Mouse (Mus musculus): ENCODE results near the gene Cntnap2. TPM values are rescaled to one million over a fixed set of nuclear protein-coding genes. Genes with fewer than 3 reads are reported as not detected.

Cntnap2 gene
- polyA plus RNA-seq, 1 experiment from 2014 or later, result 0.79 TPM

- no peak for ATAC-seq (replicated peaks; ENCODE audit: insufficient number of reproducible peaks, low FRiP score, low TSS enrichment)
- no peak overlapping the region for H3K27ac ChIP-seq (ENCODE audit: low read depth, low read length)
- H3K4me3 ChIP-seq (ENCODE audit: low read depth, low read length), result no peak overlapping the region
- no peaks in the 10 kb centered on the region for H3K27me3 ChIP-seq (ENCODE audit: control insufficient read depth, insufficient read depth, low read length)
- WGBS (ENCODE audit: insufficient replicate concordance), result 80% methylated on average over 2 of the region's 2 CpGs
- no peak overlapping the region for H3K4me2 ChIP-seq
- no peaks in the 10 kb centered on the region for H3K4me1 ChIP-seq (ENCODE audit: control insufficient read depth, insufficient read depth, low read length)
- H3K9me3 ChIP-seq (replicated peaks; ENCODE audit: control insufficient read depth, low read length), result no peaks in the 10 kb centered on the region
- no peaks in the 10 kb centered on the region for H3K36me3 ChIP-seq (ENCODE audit: control insufficient read depth, insufficient read depth, low read length)
- H3K9ac ChIP-seq (ENCODE audit: low read depth, low read length), result no peak overlapping the region
Measured at GRCm38 (mm10) chr6:45205039-45205438, 145.9 kb downstream of the Cntnap2 start.

DNA sequence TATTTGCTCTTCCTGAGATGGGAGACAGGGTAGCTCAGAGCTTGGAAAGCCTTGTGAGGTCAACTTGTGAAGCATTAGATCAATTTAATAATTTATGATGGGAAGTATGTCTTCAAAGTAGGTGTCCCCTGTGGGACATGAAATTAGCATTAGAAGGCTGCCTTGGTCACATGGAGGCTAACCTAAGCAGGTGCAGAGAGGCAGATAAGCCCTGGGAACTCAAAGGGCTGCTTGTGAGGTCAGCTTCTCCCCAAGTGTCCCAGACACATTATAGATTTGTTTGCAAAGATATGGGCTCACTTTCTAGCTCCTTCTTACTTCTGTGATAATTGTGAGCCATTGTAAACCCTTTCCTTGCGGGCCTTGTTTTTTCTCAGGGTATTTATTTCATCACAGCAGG is 155.2 kb downstream of the Cntnap2 start:
- 49% methylated on average over 1 of the region's 1 CpGs for WGBS (ENCODE audit: insufficient replicate concordance)
- no peak overlapping the region for H3K9ac ChIP-seq (ENCODE audit: low read depth, low read length)
- H3K9me3 ChIP-seq (replicated peaks; ENCODE audit: control insufficient read depth, low read length), result no peaks in the 10 kb centered on the region
- H3K36me3 ChIP-seq (ENCODE audit: control insufficient read depth, insufficient read depth, low read length), result no peaks in the 10 kb centered on the region
- H3K27me3 ChIP-seq (ENCODE audit: control insufficient read depth, insufficient read depth, low read length), result no peaks in the 10 kb centered on the region
- H3K4me3 ChIP-seq (ENCODE audit: low read depth, low read length), result no peak overlapping the region
- no peak for ATAC-seq (replicated peaks; ENCODE audit: insufficient number of reproducible peaks, low FRiP score, low TSS enrichment)
- H3K4me1 ChIP-seq (ENCODE audit: control insufficient read depth, insufficient read depth, low read length), result no peaks in the 10 kb centered on the region
- no peak overlapping the region for H3K4me2 ChIP-seq
- H3K27ac ChIP-seq (ENCODE audit: low read depth, low read length), result no peak overlapping the region

DNA sequence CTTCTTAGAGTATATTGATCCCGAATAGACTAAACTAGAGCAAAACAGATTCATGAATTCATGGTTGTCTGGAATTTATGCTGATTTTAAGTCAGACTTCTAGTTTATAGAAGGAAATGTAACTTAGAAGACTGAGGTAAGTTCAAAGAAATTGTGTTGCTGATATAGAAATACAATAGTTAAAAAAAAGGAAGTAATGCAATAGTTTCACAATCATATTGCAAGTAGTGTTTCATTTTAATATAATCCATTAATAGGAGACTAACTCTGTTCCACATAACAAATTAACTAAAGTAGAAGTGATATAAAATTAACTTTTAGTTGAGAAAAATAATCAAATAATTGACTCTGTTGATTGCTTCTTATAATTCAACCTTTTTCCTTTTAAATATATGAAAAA is 169.8 kb downstream of the Cntnap2 start:
- H3K27ac ChIP-seq (ENCODE audit: low read depth, low read length), result no peak overlapping the region
- no peaks in the 10 kb centered on the region for H3K27me3 ChIP-seq (ENCODE audit: control insufficient read depth, insufficient read depth, low read length)
- H3K9me3 ChIP-seq (replicated peaks; ENCODE audit: control insufficient read depth, low read length), result no peaks in the 10 kb centered on the region
- H3K4me1 ChIP-seq (ENCODE audit: control insufficient read depth, insufficient read depth, low read length), result no peaks in the 10 kb centered on the region
- no peak overlapping the region for H3K9ac ChIP-seq (ENCODE audit: low read depth, low read length)
- ATAC-seq (replicated peaks; ENCODE audit: insufficient number of reproducible peaks, low FRiP score, low TSS enrichment), result no peak
- no peak overlapping the region for H3K4me3 ChIP-seq (ENCODE audit: low read depth, low read length)
- WGBS (ENCODE audit: insufficient replicate concordance), result 77% methylated on average over 1 of the region's 1 CpGs
- H3K36me3 ChIP-seq (ENCODE audit: control insufficient read depth, insufficient read depth, low read length), result no peaks in the 10 kb centered on the region
- no peak overlapping the region for H3K4me2 ChIP-seq

DNA sequence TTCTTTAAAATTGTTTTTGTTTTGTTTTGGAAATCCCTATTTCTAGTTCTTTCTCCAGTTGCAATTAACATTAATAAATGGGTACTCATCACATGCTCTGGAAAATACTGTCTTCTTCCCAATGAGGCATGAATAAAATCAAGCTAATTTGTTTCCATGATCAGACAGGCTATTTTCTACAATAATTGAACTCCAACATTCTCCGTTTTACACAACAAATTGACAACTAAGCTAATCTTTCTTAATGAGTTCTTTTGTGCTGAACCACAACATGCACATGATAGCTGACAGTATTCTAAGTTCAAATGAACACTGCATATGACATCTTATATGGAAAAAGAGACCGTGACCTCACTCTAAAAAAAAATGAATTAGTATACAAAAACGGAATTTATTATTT is 173.4 kb downstream of the Cntnap2 start:
- 89% methylated on average over 3 of the region's 3 CpGs for WGBS (ENCODE audit: insufficient replicate concordance)
- no peak for ATAC-seq (replicated peaks; ENCODE audit: insufficient number of reproducible peaks, low FRiP score, low TSS enrichment)

DNA sequence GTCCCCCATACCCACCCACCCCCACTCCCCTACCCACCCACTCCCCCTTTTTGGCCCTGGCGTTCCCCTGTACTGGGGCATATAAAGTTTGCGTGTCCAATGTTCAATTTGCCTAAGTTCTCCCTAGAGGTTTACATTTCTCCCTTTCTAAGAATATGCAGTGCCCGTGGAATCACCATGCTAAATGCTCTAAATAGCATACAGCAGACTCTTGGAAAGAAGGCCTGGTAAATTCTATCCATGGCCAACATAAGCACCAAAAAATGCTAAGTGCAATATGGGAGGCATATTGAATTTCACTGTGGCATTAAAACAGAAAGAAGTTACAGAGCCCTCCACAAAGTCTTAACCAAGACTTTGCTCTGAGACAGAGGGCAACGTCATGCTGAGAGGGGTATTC is 177.4 kb downstream of the Cntnap2 start:
- ATAC-seq (replicated peaks; ENCODE audit: insufficient number of reproducible peaks, low FRiP score, low TSS enrichment), result no peak
- no peaks in the 10 kb centered on the region for H3K4me1 ChIP-seq (ENCODE audit: control insufficient read depth, insufficient read depth, low read length)
- WGBS (ENCODE audit: insufficient replicate concordance), result 75% methylated on average over 4 of the region's 4 CpGs
- H3K36me3 ChIP-seq (ENCODE audit: control insufficient read depth, insufficient read depth, low read length), result no peaks in the 10 kb centered on the region
- H3K4me3 ChIP-seq (ENCODE audit: low read depth, low read length), result no peak overlapping the region
- no peaks in the 10 kb centered on the region for H3K27me3 ChIP-seq (ENCODE audit: control insufficient read depth, insufficient read depth, low read length)
- no peak overlapping the region for H3K4me2 ChIP-seq
- H3K9ac ChIP-seq (ENCODE audit: low read depth, low read length), result no peak overlapping the region
- no peaks in the 10 kb centered on the region for H3K9me3 ChIP-seq (replicated peaks; ENCODE audit: control insufficient read depth, low read length)
- no peak overlapping the region for H3K27ac ChIP-seq (ENCODE audit: low read depth, low read length)

More for the DNA sequence above, 173.4 kb downstream of the Cntnap2 start:
- no peak overlapping the region for H3K9ac ChIP-seq (ENCODE audit: low read depth, low read length)
- no peaks in the 10 kb centered on the region for H3K4me1 ChIP-seq (ENCODE audit: control insufficient read depth, insufficient read depth, low read length)
- no peaks in the 10 kb centered on the region for H3K36me3 ChIP-seq (ENCODE audit: control insufficient read depth, insufficient read depth, low read length)
- no peak overlapping the region for H3K4me3 ChIP-seq (ENCODE audit: low read depth, low read length)
- no peak overlapping the region for H3K27ac ChIP-seq (ENCODE audit: low read depth, low read length)
- H3K4me2 ChIP-seq, result no peak overlapping the region
- no peaks in the 10 kb centered on the region for H3K9me3 ChIP-seq (replicated peaks; ENCODE audit: control insufficient read depth, low read length)
- H3K27me3 ChIP-seq (ENCODE audit: control insufficient read depth, insufficient read depth, low read length), result no peaks in the 10 kb centered on the region

- no peaks in the 10 kb centered on the region for H3K4me1 ChIP-seq (ENCODE audit: control insufficient read depth, insufficient read depth, low read length)
- no peak overlapping the region for H3K27ac ChIP-seq (ENCODE audit: low read depth, low read length)
- H3K27me3 ChIP-seq (ENCODE audit: control insufficient read depth, insufficient read depth, low read length), result no peaks in the 10 kb centered on the region
- no peaks in the 10 kb centered on the region for H3K36me3 ChIP-seq (ENCODE audit: control insufficient read depth, insufficient read depth, low read length)
- H3K9ac ChIP-seq (ENCODE audit: low read depth, low read length), result no peak overlapping the region
- H3K4me3 ChIP-seq (ENCODE audit: low read depth, low read length), result no peak overlapping the region
- H3K4me2 ChIP-seq, result no peak overlapping the region
- H3K9me3 ChIP-seq (replicated peaks; ENCODE audit: control insufficient read depth, low read length), result no peaks in the 10 kb centered on the region
- ATAC-seq (replicated peaks; ENCODE audit: insufficient number of reproducible peaks, low FRiP score, low TSS enrichment), result no peak
Measured at GRCm38 (mm10) chr6:45238117-45238516, 179.0 kb downstream of the Cntnap2 start.

- H3K9me3 ChIP-seq (replicated peaks; ENCODE audit: control insufficient read depth, low read length), result no peaks in the 10 kb centered on the region
Measured at GRCm38 (mm10) chr6:45241218-45241617, 182.1 kb downstream of the Cntnap2 start.

DNA sequence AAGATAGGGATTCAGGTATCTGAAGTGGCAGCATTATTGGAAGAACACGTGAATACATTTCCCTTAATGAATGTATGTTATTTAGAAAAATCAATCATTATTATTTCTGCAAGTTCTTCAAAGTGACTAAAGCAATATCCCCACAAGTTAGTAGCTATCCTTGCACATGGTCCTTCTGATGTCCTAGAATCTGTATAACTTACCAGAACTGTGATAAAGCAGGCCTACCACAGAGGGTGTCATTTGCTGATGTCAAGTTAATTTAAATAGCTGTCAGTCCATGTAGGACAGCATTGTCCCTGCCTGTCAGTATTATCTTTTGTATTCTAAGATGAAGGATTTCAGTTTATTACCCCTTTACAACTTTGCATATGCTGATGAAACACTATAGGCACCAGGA is 185.5 kb downstream of the Cntnap2 start:
- Histone ChIP-seq H3K27ac (ENCODE audit: low read depth, low read length) (no peak overlapping the region), H3K9ac (ENCODE audit: low read depth, low read length) (no peak overlapping the region), H3K27me3 (ENCODE audit: control insufficient read depth, insufficient read depth, low read length) (no peaks in the 10 kb centered on the region), H3K4me1 (ENCODE audit: control insufficient read depth, insufficient read depth, low read length) (no peaks in the 10 kb centered on the region), H3K36me3 (ENCODE audit: control insufficient read depth, insufficient read depth, low read length) (no peaks in the 10 kb centered on the region), H3K4me3 (ENCODE audit: low read depth, low read length) (no peak overlapping the region), H3K9me3 (replicated peaks; ENCODE audit: control insufficient read depth, low read length) (no peaks in the 10 kb centered on the region), H3K4me2 (no peak overlapping the region)
- WGBS (ENCODE audit: insufficient replicate concordance), result 79% methylated on average over 1 of the region's 1 CpGs
- no peak for ATAC-seq (replicated peaks; ENCODE audit: insufficient number of reproducible peaks, low FRiP score, low TSS enrichment)

More at GRCm38 (mm10) chr6:45241218-45241617, 182.1 kb downstream of the Cntnap2 start:
- H3K4me2 ChIP-seq, result no peak overlapping the region
- ATAC-seq (replicated peaks; ENCODE audit: insufficient number of reproducible peaks, low FRiP score, low TSS enrichment), result no peak
- 85% methylated on average over 1 of the region's 1 CpGs for WGBS (ENCODE audit: insufficient replicate concordance)
- H3K4me3 ChIP-seq (ENCODE audit: low read depth, low read length), result no peak overlapping the region
- H3K27me3 ChIP-seq (ENCODE audit: control insufficient read depth, insufficient read depth, low read length), result no peaks in the 10 kb centered on the region
- no peak overlapping the region for H3K27ac ChIP-seq (ENCODE audit: low read depth, low read length)
- H3K36me3 ChIP-seq (ENCODE audit: control insufficient read depth, insufficient read depth, low read length), result no peaks in the 10 kb centered on the region
- no peaks in the 10 kb centered on the region for H3K4me1 ChIP-seq (ENCODE audit: control insufficient read depth, insufficient read depth, low read length)
- no peak overlapping the region for H3K9ac ChIP-seq (ENCODE audit: low read depth, low read length)

DNA sequence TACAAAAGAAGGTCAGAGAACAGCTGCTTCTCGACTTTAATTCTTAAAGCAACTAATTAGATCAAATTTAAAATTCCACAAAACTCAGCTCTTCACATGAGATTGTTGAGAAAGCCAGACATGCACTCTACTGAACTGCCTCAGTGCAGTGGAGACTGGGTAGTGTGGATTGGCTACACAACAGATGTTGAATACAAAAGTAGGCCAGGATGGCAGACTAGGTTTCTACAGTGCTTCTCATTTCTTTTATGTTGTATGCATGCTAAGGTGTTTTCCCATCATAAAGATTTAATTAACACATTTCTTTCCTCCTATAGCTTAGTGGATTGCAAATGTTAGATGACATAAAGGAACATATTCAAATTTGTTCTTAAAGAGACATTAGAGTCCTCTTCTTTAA is 198.9 kb downstream of the Cntnap2 start:
- no peak for ATAC-seq (replicated peaks; ENCODE audit: insufficient number of reproducible peaks, low FRiP score, low TSS enrichment)
- Histone ChIP-seq H3K4me2 (no peak overlapping the region), H3K4me1 (ENCODE audit: control insufficient read depth, insufficient read depth, low read length) (no peaks in the 10 kb centered on the region), H3K9ac (ENCODE audit: low read depth, low read length) (no peak overlapping the region), H3K36me3 (ENCODE audit: control insufficient read depth, insufficient read depth, low read length) (no peaks in the 10 kb centered on the region), H3K4me3 (ENCODE audit: low read depth, low read length) (no peak overlapping the region), H3K27me3 (ENCODE audit: control insufficient read depth, insufficient read depth, low read length) (no peaks in the 10 kb centered on the region), H3K27ac (ENCODE audit: low read depth, low read length) (no peak overlapping the region), H3K9me3 (replicated peaks; ENCODE audit: control insufficient read depth, low read length) (no peaks in the 10 kb centered on the region)
- 58% methylated on average over 1 of the region's 1 CpGs for WGBS (ENCODE audit: insufficient replicate concordance)

Data from heart, embryonic 11.5 days (tissue).